Mouse (Mus musculus): ENCODE data around the gene Ccdc191. TPM values are rescaled to one million over a fixed set of nuclear protein-coding genes. Genes with fewer than 3 reads are reported as not detected.

Ccdc191 gene
- total and polyA plus RNA-seq, 3 experiments = 5.1 to 7.0 TPM; not detected in 1

DNA sequence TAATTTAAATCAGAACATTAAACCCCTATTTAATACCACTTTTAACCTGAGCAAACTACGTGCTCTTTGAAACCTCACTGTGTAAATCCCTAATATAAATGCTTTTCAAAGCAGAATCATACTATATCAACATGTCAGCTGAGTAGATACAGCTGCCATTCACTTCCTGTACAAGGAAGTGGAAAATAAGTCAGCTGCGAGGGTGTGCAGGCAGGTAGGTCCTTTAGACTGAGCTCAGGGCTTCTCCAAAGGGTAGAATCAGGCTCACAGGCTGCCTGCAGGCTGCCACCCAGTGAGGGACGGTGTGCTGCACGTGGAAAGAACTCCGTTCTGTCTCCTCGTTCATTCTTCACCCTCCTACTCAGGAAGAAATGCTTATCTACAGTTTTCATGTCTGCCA, 65.3 kb downstream of the Ccdc191 start:
- H3K27ac ChIP-seq (ENCODE audit: control insufficient read depth, low read depth, low read length) = no peak overlapping the region
- TF ChIP-seq ETS1 (IDR thresholded peaks at IDR 0.05; ENCODE audit: low read depth, low read length) = no peak
- no peak for TF ChIP-seq NELFE (IDR thresholded peaks at IDR 0.05; ENCODE audit: low read depth, low read length)
- no peak for TF ChIP-seq POLR2A (IDR thresholded peaks at IDR 0.05; ENCODE audit: control insufficient read depth in 1 of 2, insufficient read depth in 1 of 2, low read depth in 1 of 2, low read length in 2 of 2, poor library complexity in 1 of 2)
- TF ChIP-seq USF2 (IDR thresholded peaks at IDR 0.05; ENCODE audit: borderline replicate concordance in 1 of 2, insufficient read depth in 1 of 2, low read depth in 1 of 2, low read length in 2 of 2) = no peak
- TF ChIP-seq CHD1 (IDR thresholded peaks at IDR 0.05; ENCODE audit: low read depth, low read length) = no peak
- no peak for TF ChIP-seq MAZ (IDR thresholded peaks at IDR 0.05; ENCODE audit: low read depth, low read length)
- TF ChIP-seq NRF1 (IDR thresholded peaks at IDR 0.05; ENCODE audit: insufficient read depth, low read depth, low read length, poor library complexity, severe bottlenecking) = no peak
- TF ChIP-seq RCOR1 (IDR thresholded peaks at IDR 0.05; ENCODE audit: low read depth, low read length) = no peak
- no peak for TF ChIP-seq MYB (IDR thresholded peaks at IDR 0.05; ENCODE audit: low read depth, low read length)
- TF ChIP-seq ZNF384 (IDR thresholded peaks at IDR 0.05; ENCODE audit: low read depth, low read length) = no peak
- no peak for TF ChIP-seq GATA1 (IDR thresholded peaks at IDR 0.05; ENCODE audit: low read depth, low read length)
- TF ChIP-seq E2F4 (IDR thresholded peaks at IDR 0.05; ENCODE audit: borderline replicate concordance, low read depth, low read length) = no peak
- TF ChIP-seq GABPA (IDR thresholded peaks at IDR 0.05; ENCODE audit: low read depth, low read length) = no peak
- TF ChIP-seq MAFK (IDR thresholded peaks at IDR 0.05; ENCODE audit: borderline replicate concordance, low read depth, low read length) = no peak
- no peak for TF ChIP-seq TCF12 (IDR thresholded peaks at IDR 0.05; ENCODE audit: low read depth, low read length)
- TF ChIP-seq CHD2 (IDR thresholded peaks at IDR 0.05; ENCODE audit: low read length) = no peak
- no peak for TF ChIP-seq MAX (IDR thresholded peaks at IDR 0.05; ENCODE audit: low read length)
- peaks cover 5 to 8% of the 10 kb centered on the region in 2 experiments for H3K4me1 ChIP-seq (ENCODE audit: control insufficient read depth in 1 of 2, insufficient read depth in 2 of 2, low read length in 2 of 2)
- no peaks in the 10 kb centered on the region for H3K79me2 ChIP-seq (ENCODE audit: control insufficient read depth, insufficient read depth, low read length, poor library complexity)
- DNase-seq (ENCODE audit: low read depth, low spot score) = no peak
- H3K36me3 ChIP-seq (ENCODE audit: control insufficient read depth in 1 of 2, insufficient read depth in 2 of 2, low read length in 2 of 2) = peaks cover 0 to 11% of the 10 kb centered on the region in 2 experiments; a peak in 2 of 4 replicates
- no peak overlapping the region for H3K9ac ChIP-seq (ENCODE audit: control insufficient read depth, low read depth, low read length, poor library complexity, severe bottlenecking)
- no peaks in the 10 kb centered on the region for H3K27me3 ChIP-seq (ENCODE audit: control insufficient read depth in 1 of 2, insufficient read depth in 2 of 2, low read length in 2 of 2)
- no peak overlapping the region for H3K4me3 ChIP-seq (ENCODE audit: control insufficient read depth in 1 of 2, insufficient read depth in 1 of 2, low read depth in 2 of 2, low read length in 2 of 2)
- H3K9me3 ChIP-seq (replicated peaks; ENCODE audit: insufficient read depth, low read length) = no peaks in the 10 kb centered on the region

DNA sequence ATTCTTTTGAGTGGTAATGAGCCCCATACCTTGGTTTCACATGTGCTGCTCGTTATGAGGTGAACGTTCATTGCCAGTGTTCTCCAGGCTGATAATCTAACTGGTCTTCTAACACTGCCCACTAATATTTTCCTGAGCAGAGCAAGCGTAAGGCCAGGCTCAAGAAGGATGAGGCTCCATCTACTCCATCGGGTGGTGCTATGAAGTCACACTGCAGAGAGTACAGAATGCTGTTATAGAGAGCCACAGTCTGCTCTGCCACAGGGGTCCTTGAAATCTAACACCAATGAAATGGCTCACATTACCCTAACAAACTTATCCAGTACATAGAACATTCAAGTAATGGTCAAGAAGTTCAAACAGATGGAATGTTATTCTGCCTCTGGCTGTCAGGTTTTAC, 68.4 kb downstream of the Ccdc191 start:
- no peak for TF ChIP-seq HCFC1 (IDR thresholded peaks at IDR 0.05; ENCODE audit: low read depth, low read length)
- no peak for TF ChIP-seq MAFK (IDR thresholded peaks at IDR 0.05; ENCODE audit: borderline replicate concordance, low read depth, low read length)
- no peak for TF ChIP-seq NRF1 (IDR thresholded peaks at IDR 0.05; ENCODE audit: insufficient read depth, low read depth, low read length, poor library complexity, severe bottlenecking)
- no peak for TF ChIP-seq MYB (IDR thresholded peaks at IDR 0.05; ENCODE audit: low read depth, low read length)
- TF ChIP-seq UBTF (IDR thresholded peaks at IDR 0.05; ENCODE audit: borderline replicate concordance, insufficient read depth, low read depth, low read length) = no peak
- no peak for TF ChIP-seq JUND (IDR thresholded peaks at IDR 0.05; ENCODE audit: low read depth, low read length)
- no peak for TF ChIP-seq TAL1 (IDR thresholded peaks at IDR 0.05; ENCODE audit: low read length)
- no peak for TF ChIP-seq MXI1 (IDR thresholded peaks at IDR 0.05; ENCODE audit: low read depth, low read length)
- TF ChIP-seq MAZ (IDR thresholded peaks at IDR 0.05; ENCODE audit: low read depth, low read length) = no peak
- no peak for TF ChIP-seq TBP (IDR thresholded peaks at IDR 0.05; ENCODE audit: low read depth, low read length)
- H3K36me3 ChIP-seq (ENCODE audit: control insufficient read depth in 1 of 2, insufficient read depth in 2 of 2, low read length in 2 of 2) = no peaks in the 10 kb centered on the region
- no peak overlapping the region for H3K27ac ChIP-seq (ENCODE audit: control insufficient read depth, low read depth, low read length)

More for the DNA sequence above, 68.4 kb downstream of the Ccdc191 start:
- Histone ChIP-seq H3K4me1 (ENCODE audit: control insufficient read depth in 1 of 2, insufficient read depth in 2 of 2, low read length in 2 of 2) (peaks cover 0 to 3% of the 10 kb centered on the region in 2 experiments; a peak in 1 of 4 replicates), H3K9ac (ENCODE audit: control insufficient read depth, low read depth, low read length, poor library complexity, severe bottlenecking) (no peak overlapping the region), H3K27me3 (ENCODE audit: control insufficient read depth in 1 of 2, insufficient read depth in 2 of 2, low read length in 2 of 2) (no peaks in the 10 kb centered on the region), H3K79me2 (ENCODE audit: control insufficient read depth, insufficient read depth, low read length, poor library complexity) (no peaks in the 10 kb centered on the region), H3K4me3 (ENCODE audit: control insufficient read depth in 1 of 2, insufficient read depth in 1 of 2, low read depth in 2 of 2, low read length in 2 of 2) (no peak overlapping the region), H3K9me3 (replicated peaks; ENCODE audit: insufficient read depth, low read length) (no peaks in the 10 kb centered on the region)
- no peak for DNase-seq (ENCODE audit: low read depth, low spot score)

Data from MEL (cell line).